Mouse (Mus musculus) gastrocnemius, adult 2 months (tissue): ENCODE data around the gene Adamtsl1. TPM values are rescaled to one million over a fixed set of nuclear protein-coding genes. Genes with fewer than 3 reads are reported as not detected.

ENCODE experiments used
- DNase-seq: peaks from one replicate; pipeline ENCODE4 v3.0.0; 2022
- H3K27ac ChIP-seq: fragments of 200-600 bp; 2 replicates; pipeline ENCODE4 v1.8.1; 2022; ENCODE audit warnings: mild to moderate bottlenecking
- H3K4me3 ChIP-seq: fragments of 200-600 bp; 2 replicates; pipeline ENCODE4 v1.8.1; 2022; ENCODE audit warnings: mild to moderate bottlenecking, moderate library complexity
- CTCF ChIP-seq: fragments of 200-600 bp; IDR thresholded peaks from 2 replicates; pipeline ENCODE4 v1.8.1; 2022; ENCODE audit warnings: antibody characterized with exemption, mild to moderate bottlenecking, moderate library complexity
- intact Hi-C: fragments of 180-260 bp; cut with DNase I; formaldehyde crosslinking; loops from one replicate; pipeline ENCODE4 v1.15.1; 2025
- total RNA-seq, 2 experiments: library from RNA; stranded (reverse); gene quantifications; 2 replicates each; pipeline ENCODE4 v1.2.3; 2021

The Adamtsl1 gene
- total RNA-seq, 2 experiments from 2014 or later = 5.7 to 5.9 TPM

DNA sequence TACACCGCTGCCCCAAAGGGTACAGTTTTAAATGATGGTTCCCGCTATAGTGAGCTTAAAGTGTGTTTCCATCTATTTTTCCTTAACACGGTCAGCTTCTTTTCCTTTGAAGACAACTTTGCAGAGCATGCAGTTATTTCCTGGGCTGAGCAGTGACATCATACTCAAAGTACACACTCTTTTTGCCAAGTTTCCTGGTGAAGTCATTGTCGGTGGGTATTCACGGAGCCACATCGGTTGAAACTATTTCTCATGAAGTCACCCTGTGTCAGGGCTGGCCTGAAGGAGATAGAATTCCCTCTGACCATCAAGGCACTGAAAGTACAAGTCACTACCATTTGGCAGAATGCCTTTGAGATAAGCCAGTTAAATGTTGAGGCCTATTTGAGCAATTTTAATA lies 45.8 kb downstream of the Adamtsl1 start:
- intact Hi-C loops = no loop called here
- TF ChIP-seq CTCF = no peak
- Histone ChIP-seq H3K4me3 (no peak overlapping the region), H3K27ac (no peak overlapping the region)
- no peak for DNase-seq

- TF ChIP-seq CTCF = no peak
- no peak overlapping the region for H3K4me3 ChIP-seq
- intact Hi-C loops = no loop called here
- DNase-seq = no peak
- no peak overlapping the region for H3K27ac ChIP-seq
Measured at GRCm38 (mm10) chr4:85585426-85585825, 71.5 kb downstream of the Adamtsl1 start.

GRCm38 (mm10) chr4:85588928-85589327 lies 75.0 kb downstream of the Adamtsl1 start:
- intact Hi-C loops = no loop called here
- no peak for DNase-seq
- no peak overlapping the region for H3K4me3 ChIP-seq
- H3K27ac ChIP-seq = no peak overlapping the region
- no peak for TF ChIP-seq CTCF

DNA sequence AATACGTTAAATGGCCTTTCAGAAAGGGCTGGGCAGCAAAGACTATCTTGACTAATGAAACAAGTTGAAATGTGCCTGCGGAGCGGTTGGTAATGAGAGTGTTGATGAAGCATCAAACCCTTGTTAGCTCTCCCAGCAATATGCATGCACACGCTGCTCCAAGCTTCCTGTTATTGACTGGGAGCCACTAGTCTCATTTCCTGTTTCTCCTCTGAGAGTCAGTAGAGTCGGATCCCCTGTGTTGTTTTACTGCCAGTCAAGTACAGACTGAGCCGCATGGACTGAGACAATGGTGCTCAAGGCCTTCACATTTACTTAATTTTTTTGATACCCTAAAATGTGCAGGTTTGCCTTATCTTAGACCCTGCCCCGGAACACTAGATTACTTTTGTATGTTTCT lies 77.1 kb downstream of the Adamtsl1 start:
- TF ChIP-seq CTCF = no peak
- intact Hi-C loops = no loop called here
- no peak for DNase-seq
- no peak overlapping the region for H3K27ac ChIP-seq
- H3K4me3 ChIP-seq = no peak overlapping the region

DNA sequence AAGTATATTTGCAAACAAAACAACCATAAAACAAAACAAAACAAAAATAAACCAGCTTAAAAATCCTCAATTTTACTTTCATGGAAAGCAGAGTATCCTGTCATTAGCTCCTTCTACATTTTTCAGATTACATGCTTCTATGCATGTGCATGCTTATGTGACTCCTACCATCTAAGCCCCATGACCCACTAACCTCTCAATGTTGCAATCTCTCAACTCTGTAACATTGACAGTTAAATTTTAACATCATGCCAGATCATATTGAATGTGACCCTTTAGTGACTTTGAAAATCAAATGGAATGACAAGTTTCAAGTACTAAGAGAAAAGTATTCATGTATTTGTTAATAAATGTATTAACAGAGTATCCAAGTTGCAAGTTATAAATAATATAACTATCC lies 80.2 kb downstream of the Adamtsl1 start:
- TF ChIP-seq CTCF = no peak
- H3K27ac ChIP-seq = no peak overlapping the region
- no peak overlapping the region for H3K4me3 ChIP-seq
- intact Hi-C loops = no loop called here
- no peak for DNase-seq

DNA sequence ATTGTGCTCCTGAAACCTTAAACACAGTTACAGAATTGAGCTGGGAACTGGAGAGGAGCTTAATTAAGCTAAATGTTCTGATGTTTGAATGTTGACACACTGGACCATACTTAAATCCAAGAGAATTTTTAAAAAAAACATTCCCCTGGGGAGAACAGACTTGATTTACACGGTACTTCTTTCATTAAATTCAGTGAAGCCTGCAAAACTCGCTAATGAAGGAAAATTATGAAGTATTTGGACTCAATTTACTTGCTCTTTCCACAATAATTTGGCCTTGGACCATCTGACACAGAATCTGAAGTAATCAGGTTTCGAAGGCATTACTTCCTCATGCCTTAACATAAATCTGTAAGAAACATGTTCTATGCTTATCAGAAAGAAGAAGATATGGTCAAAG lies 99.4 kb downstream of the Adamtsl1 start:
- intact Hi-C loops = no loop called here
- no peak for TF ChIP-seq CTCF
- H3K27ac ChIP-seq = no peak overlapping the region
- no peak overlapping the region for H3K4me3 ChIP-seq
- DNase-seq = no peak

GRCm38 (mm10) chr4:85618746-85619145 lies 104.8 kb downstream of the Adamtsl1 start:
- Histone ChIP-seq H3K4me3 (no peak overlapping the region), H3K27ac (no peak overlapping the region)
- intact Hi-C loops = no loop called here
- no peak for DNase-seq
- no peak for TF ChIP-seq CTCF

DNA sequence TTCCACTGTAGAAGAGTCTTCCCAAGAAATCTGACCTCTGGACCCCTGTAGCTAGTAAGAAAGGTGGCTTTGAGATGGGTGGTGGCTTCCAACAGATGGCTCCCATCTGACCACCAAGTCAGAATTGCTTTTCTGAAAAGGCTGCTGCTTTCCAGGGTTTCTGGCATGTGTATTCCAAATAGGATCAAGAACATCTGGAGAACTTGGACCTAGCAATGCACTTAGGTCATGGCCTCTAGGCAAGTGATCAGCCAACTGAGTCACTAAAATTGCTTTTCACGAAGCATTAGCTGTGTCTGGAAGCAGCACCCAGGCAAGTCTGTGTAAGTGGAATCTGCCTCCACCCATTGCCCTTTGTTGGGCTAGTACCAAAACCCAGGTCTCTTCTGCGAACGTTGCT lies 105.3 kb downstream of the Adamtsl1 start:
- no peak overlapping the region for H3K4me3 ChIP-seq
- peak; percentile 31 for DNase-seq
- TF ChIP-seq CTCF = no peak
- intact Hi-C loops = no loop called here
- no peak overlapping the region for H3K27ac ChIP-seq

DNA sequence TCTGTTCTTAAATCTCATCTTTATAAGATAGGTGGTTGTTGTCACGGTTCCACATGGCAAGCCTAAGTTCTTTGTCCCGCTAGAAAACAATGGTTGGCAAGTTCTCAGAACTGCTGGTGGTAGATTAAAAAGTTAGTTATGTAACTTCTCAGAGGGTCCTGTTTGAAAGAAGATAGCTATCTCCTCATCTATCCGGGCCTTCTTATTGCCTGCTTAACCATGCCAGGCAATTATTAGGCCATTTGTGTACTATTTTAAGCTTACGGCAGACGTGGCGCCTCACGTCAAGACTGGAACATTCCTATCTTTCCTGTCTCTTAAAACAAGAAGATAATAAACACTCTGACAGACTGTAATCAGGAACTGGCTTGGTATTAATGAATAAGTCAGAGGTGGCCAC lies 115.4 kb downstream of the Adamtsl1 start:
- Histone ChIP-seq H3K27ac (no peak overlapping the region), H3K4me3 (no peak overlapping the region)
- no peak for DNase-seq
- intact Hi-C loops = no loop called here
- no peak for TF ChIP-seq CTCF

DNA sequence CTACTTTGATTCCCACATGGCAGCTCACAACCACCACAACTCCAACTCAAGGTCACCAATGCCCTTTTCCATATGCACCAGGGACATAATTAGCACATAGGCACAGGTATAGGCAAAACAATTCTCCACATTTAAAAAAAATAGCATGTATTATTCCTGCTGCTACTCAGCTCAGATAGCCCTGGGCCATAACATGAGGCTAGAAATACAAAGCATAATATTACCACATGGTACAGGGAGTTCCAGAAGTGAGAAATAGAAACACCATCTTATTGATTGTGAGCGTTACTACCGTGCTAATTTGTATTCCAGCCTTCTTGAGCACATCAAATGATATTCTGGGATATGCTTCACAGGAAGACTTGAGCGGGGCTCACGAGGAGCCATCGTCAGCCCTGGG lies 155.3 kb downstream of the Adamtsl1 start:
- intact Hi-C loops = no loop called here
- DNase-seq = no peak
- TF ChIP-seq CTCF = no peak
- no peak overlapping the region for H3K27ac ChIP-seq
- no peak overlapping the region for H3K4me3 ChIP-seq

- intact Hi-C loops = no loop called here
- DNase-seq = no peak
Measured at GRCm38 (mm10) chr4:85669735-85670134, 155.8 kb downstream of the Adamtsl1 start.

DNA sequence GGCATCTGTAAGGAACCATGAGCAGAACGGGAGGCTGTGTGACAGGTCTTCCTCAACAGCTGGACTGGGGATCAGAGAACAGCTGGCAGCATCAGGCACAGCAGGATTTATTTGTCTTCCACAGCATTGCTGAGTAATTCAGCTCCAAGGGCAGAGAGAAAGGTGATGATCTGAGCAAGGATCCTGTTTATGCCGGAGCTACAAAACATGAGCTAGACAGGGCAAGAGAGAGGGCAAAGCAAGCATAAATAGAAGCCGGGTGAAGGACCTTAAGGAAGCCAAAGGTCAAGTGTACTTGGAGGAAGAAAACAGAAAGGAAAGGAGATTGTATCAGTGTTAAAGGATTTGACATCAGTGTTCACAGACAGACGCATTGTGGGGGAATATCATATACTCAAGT lies 158.3 kb downstream of the Adamtsl1 start:
- no peak overlapping the region for H3K4me3 ChIP-seq
- no peak for TF ChIP-seq CTCF

More at GRCm38 (mm10) chr4:85669735-85670134, 155.8 kb downstream of the Adamtsl1 start:
- TF ChIP-seq CTCF = no peak
- Histone ChIP-seq H3K27ac (no peak overlapping the region), H3K4me3 (no peak overlapping the region)

DNA sequence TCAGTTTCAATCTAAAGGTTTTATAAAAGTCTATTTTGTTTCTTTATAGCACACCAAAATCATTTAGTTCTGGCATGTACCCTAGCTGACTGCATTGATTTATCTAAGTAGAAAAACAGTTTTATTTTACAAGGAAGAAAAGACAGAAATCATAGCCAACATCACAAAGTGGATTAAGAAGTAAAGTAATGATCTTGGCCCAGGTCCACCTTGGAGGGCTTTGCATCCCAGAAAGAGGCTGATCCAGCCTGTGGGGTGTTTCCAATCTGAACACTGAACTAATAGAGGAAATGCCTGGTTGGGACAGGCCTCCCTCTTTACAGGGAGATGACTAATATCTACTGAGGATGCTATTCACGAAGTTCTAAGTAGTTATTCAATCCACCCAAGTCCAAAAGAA lies 163.6 kb downstream of the Adamtsl1 start:
- no peak for DNase-seq
- Histone ChIP-seq H3K4me3 (no peak overlapping the region), H3K27ac (no peak overlapping the region)
- intact Hi-C loops = no loop called here
- TF ChIP-seq CTCF = no peak

More for the DNA sequence above, 158.3 kb downstream of the Adamtsl1 start:
- no peak overlapping the region for H3K27ac ChIP-seq
- intact Hi-C loops = no loop called here
- DNase-seq = no peak

GRCm38 (mm10) chr4:85686160-85686559 lies 172.2 kb downstream of the Adamtsl1 start:
- intact Hi-C loops = no loop called here
- H3K27ac ChIP-seq = no peak overlapping the region
- no peak overlapping the region for H3K4me3 ChIP-seq
- TF ChIP-seq CTCF = no peak
- no peak for DNase-seq

DNA sequence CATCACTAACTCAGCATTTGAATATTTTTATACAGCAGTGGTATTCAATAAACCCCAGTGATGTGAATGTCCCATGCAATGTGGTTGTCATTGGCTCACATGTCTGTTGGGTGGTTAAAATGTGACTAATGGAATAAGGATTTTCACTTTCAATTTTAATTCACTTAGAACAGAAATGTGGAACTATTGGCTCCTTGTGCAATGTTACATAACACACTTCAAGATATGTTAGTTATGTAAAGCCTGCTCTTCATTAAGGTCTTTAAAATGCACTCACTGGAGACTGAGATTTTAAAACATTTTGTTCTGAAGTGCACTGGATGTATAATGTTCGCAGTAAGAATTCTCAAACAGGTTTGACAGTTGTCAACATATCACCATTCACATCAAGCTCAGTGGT lies 181.3 kb downstream of the Adamtsl1 start:
- TF ChIP-seq CTCF = no peak
- intact Hi-C loops = no loop called here
- H3K27ac ChIP-seq = no peak overlapping the region
- no peak for DNase-seq
- H3K4me3 ChIP-seq = no peak overlapping the region
